Mouse (Mus musculus): Measurements from ENCODE around the gene Rin1.

- TF ChIP-seq CTCF (IDR thresholded peaks at IDR 0.05; ENCODE audit: borderline replicate concordance, insufficient read depth, low read depth, low read length) (0 out of 2 replicates have a peak, but pooled peaks have one; percentile 13), POLR2A (IDR thresholded peaks at IDR 0.05; ENCODE audit: borderline replicate concordance, insufficient read depth, low read length) (no peak)
Measured at GRCm38 (mm10) chr19:5048138-5049056, 1.9 kb upstream of the Rin1 start.
